Mouse (Mus musculus) myocyte (in vitro differentiated cells): ENCODE measurements at regions not wholly inside any gene's neighbourhood (a gene's known extent, or its start where the extent isn't known, plus 50 kb on each side); places are given as distances from the start of the nearest gene placed in this dataset.

Experiments
- MAX ChIP-seq: IDR thresholded peaks from one replicate; pipeline ENCODE4 v1.6.1; 2011; ENCODE audit warnings: low read depth, mild to moderate bottlenecking, control low read depth
- POLR2A ChIP-seq: IDR thresholded peaks from one replicate; pipeline ENCODE4 v1.6.1; 2011; ENCODE audit warnings: low read depth, mild to moderate bottlenecking, control low read depth, moderate library complexity; ENCODE audit not compliant: insufficient read length
- SRF ChIP-seq: IDR thresholded peaks from one replicate; pipeline ENCODE4 v1.6.1; 2011; ENCODE audit warnings: low read depth; ENCODE audit not compliant: control insufficient read depth, insufficient read length
- TCF12 ChIP-seq: IDR thresholded peaks from one replicate; pipeline ENCODE4 v1.6.1; 2011; ENCODE audit warnings: mild to moderate bottlenecking, control low read depth; ENCODE audit not compliant: poor library complexity, insufficient read depth, severe bottlenecking

GRCm38 (mm10) chr1:69459899-69460298 is 227.1 kb downstream of the Ikzf2 start:
- TF ChIP-seq POLR2A, result no peak
- TF ChIP-seq MAX, result no peak
- TF ChIP-seq TCF12, result no peak
- TF ChIP-seq SRF, result no peak
